Mouse (Mus musculus) heart, adult 8-10 months (tissue): ENCODE data around the gene Elovl7. TPM values are rescaled to one million over a fixed set of nuclear protein-coding genes. Genes with fewer than 3 reads are reported as not detected.
A peak's percentile ranks its signal among the peaks of the same experiment; 100 is the strongest.

Source experiments
- DNase-seq: peaks from one replicate; pipeline ENCODE4 v3.0.0; 2022; ENCODE audit warnings: low spot score
- total RNA-seq, 4 experiments: library from RNA; stranded (reverse); gene quantifications; 2 replicates each; pipeline ENCODE4 v1.2.4; 2022

Elovl7 gene
- total RNA-seq, 4 experiments from 2014 or later: 0.14 to 0.34 (median 0.22) TPM

- DNase-seq: no peak
Observed at GRCm38 (mm10) chr13:108301411-108301810, 87.2 kb downstream of the Elovl7 start.

GRCm38 (mm10) chr13:108302957-108303675 is 88.9 kb downstream of the Elovl7 start:
- DNase-seq: no peak

DNA sequence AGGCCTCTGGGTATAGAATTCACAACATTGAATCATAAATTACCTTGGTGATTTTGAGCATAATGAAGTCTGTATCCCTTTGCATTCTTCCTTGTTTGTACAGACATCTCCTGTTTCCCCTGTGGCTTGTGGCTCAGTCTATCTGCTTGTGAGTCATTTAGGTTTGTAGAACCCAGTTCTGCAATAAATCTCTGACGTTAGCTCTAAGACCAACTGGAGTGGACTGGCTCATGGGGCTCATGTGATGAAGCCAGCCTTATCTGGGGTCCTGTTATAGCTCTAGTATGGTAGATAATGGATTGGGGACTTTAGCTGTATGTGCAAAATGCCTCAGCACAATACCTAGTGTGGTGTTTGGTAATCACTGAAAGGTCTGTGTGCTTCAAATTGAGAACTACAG is 89.6 kb downstream of the Elovl7 start:
- DNase-seq: no peak

- no peak for DNase-seq
Observed at GRCm38 (mm10) chr13:108304680-108305079, 90.5 kb downstream of the Elovl7 start.

GRCm38 (mm10) chr13:108315702-108316486 is 101.7 kb downstream of the Elovl7 start, which contains the start of gene Depdc1b:
Depdc1b (plus strand) TSS chr13:108316332.
- DNase-seq: peak; percentile 96

- DNase-seq: no peak
Observed at GRCm38 (mm10) chr13:108316487-108316903, 102.3 kb downstream of the Elovl7 start.

- no peak for DNase-seq
Observed at GRCm38 (mm10) chr13:108317414-108317813, 103.2 kb downstream of the Elovl7 start.

DNA sequence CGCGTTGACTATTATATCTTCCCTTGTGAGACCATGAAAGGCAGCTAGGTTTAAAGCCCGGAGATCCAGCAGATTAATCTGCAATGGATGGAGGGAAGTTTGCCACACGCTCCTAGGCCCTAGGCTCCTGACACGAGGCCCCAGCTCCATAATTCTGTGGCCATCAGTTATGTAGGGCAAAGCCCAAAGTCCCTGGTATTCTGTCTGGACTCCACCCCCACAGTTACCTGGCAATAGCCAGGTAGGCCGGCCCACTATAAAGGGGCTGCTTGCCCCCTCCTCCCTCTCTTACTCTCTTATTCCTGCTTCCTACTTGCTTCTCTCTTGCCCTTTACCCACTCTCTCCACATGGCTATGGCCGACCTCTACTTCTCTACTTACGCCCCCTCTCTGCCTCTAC is 104.8 kb downstream of the Elovl7 start:
- no peak for DNase-seq

- DNase-seq: no peak
Observed at GRCm38 (mm10) chr13:108320216-108320615, 106.0 kb downstream of the Elovl7 start.

DNA sequence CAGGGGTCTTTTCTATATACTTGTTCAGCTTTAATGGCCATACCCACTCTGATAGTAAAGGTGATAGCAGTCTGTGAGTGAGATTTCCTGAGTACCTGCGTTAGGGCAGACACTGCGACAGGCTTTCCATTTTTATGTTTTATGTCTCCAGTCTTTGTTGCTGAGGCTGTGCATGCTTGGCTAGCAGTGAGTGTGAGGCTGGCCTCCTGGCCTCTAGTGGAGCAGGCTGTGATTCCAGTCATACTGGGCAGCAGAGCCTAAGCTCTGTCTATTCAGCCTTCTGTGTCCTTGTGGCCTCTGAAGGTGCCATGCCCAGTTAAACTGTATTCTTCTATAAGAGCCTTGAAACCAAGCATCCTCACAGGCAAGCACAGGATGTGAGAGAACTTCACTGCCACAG is 108.3 kb downstream of the Elovl7 start:
- DNase-seq: no peak

- no peak for DNase-seq
Observed at GRCm38 (mm10) chr13:108323317-108323716, 109.1 kb downstream of the Elovl7 start.

DNA sequence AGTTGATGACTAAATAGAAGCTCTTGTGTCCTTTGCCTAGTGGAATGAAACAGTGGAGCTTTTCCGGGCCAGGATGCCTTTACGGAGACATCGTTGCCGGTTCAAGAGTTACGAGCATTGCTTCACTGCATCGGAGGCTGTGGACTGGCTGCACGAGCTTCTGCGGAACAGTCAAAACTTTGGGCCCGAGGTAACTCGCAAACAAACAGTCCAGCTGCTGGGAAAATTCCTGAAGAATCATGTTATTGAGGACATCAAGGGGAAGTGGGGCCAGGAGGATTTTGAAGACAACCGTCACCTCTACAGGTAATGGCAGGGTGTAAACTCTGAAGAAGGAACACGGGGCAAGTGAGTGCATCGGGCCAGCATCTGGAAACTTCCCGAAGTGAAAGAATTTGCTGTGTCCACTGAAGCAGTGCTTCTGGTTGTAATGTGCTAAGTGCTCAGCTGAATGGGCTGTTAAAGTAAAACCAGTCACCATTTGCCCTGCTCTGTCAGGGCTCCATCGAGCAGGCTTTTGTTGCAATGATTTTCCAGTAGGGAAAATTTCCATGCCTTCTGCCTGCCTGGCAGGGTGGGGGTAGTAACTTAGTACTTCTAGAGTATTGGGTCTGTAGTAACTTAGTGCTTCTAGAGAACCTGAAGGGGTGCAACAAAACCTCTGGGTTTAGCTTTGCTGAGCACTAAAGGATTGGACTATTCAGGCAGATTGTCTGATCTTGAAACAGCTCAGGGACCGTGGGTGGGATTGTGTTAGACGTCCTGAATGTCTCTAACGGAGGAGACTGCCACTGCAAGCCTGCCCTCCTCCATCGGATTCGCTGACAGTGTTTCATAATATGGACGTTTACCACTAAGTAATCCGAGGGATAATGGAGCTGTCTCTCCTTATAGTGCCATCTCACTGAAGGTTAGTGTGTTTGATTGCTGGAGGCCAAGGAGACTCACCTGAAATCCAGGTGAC is 109.9 kb downstream of the Elovl7 start:
- no peak for DNase-seq

DNA sequence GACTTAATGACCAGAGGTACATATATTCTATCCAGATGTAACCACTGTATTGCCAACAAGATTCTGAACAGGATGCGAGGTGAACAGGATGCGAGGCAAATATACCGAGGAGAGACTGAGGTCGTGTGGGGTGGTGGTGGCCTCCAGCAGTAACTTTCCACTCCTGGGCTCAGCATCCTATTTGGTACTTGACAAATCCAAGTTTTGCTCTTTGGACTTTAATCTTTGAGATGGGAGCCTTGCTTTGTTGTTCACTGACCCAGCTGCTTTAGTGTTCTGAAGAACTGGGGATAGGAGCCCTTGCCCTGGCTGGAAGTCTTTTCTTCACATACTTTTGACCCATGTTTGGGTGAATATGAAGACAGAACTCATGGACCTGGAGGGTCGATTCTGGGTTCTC is 111.7 kb downstream of the Elovl7 start:
- DNase-seq: no peak

DNA sequence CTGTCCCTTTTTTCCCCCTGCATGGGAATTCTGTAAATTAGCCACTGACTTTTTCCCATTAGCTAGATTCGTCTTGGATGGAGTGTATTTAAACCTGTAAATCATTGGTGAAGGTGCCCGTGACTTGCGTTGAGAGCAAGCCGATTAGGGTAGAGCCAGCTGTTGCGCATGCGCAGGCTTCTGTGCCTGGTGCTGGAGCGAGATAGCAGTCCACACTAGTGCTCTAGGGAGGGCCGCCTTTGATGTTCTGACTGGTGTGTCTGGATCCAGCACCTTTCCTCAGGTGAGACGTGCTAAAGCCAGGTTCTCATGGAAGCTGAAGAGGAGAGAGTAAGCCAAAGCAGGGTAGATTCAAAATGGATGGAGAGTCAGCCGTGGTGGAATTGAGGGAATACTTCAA is 112.1 kb downstream of the Elovl7 start:
- DNase-seq: no peak

DNA sequence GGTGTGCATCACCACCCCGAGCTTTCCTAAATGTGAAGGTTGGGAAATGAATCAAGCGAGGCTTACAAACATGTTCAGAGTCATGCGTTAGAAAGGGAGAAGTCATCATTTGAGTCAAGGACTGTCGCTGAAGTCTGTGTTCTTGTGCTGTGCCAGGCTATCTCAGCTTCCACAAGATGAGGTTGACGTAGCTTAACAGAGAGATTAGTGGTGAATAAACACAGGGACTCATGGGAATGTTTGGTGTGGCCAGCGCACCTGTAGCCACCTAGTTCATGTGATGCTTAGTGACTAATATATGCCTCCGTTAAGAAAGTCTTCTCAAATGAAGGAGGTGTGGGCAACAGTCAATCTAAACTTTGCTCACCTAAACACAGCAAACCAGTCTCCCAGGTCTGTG is 112.8 kb downstream of the Elovl7 start:
- DNase-seq: no peak

GRCm38 (mm10) chr13:108328406-108329180 is 114.4 kb downstream of the Elovl7 start:
- no peak for DNase-seq

DNA sequence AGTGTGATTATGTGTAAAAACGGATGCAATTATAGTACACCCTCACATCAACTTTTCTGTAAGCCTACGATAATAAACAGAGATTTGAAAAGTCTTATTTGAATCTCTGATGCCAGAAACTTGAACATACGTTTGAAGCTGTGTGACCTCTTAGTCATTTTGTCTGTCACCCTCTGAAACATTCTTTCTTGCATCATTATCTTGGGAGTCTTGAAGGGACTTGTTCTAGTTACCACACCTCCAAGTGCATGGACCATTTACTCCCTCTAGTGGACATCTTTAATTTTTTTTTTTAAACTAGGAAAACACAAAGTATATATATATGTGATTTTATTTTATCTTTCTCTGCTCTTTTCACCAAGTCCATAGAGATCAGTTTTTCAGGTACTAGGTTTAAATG is 115.5 kb downstream of the Elovl7 start:
- peak; percentile 11 for DNase-seq
